Mouse (Mus musculus) heart, adult 2 months (tissue): ENCODE data around the gene Fgfr3.

Source experiments
- CTCF ChIP-seq: fragments of 200-600 bp; IDR thresholded peaks from 2 replicates; pipeline ENCODE4 v1.8.1; 2022; ENCODE audit warnings: antibody characterized with exemption, mild to moderate bottlenecking, moderate library complexity
- EP300 ChIP-seq: fragments of 200-500 bp; IDR thresholded peaks from 2 replicates; pipeline ENCODE4 v1.6.1; 2011; ENCODE audit warnings: low read depth, low read length, control low read depth; ENCODE audit not compliant: insufficient read depth
- POLR2A ChIP-seq: fragments of 200-500 bp; IDR thresholded peaks from 2 replicates; pipeline ENCODE4 v1.6.1; 2011; ENCODE audit warnings: mild to moderate bottlenecking, low read depth, low read length, control low read depth; ENCODE audit not compliant: insufficient read depth

- TF ChIP-seq POLR2A: no peak
- no peak for TF ChIP-seq EP300
- TF ChIP-seq CTCF: no peak
These were observed 3.0 kb upstream of the Fgfr3 start for GRCm38 (mm10) chr5:33718460-33718859.
